Mouse (Mus musculus) MEL (cell line): ENCODE results near the gene Acr. TPM values are rescaled to one million over a fixed set of nuclear protein-coding genes. Genes with fewer than 3 reads are reported as not detected.

Source experiments
- DNase-seq: peaks from one replicate; pipeline ENCODE4 v3.0.0; 2011; ENCODE audit warnings: low read depth, low spot score
- H3K27ac ChIP-seq: 2 replicates; pipeline ENCODE4 v1.5.1; 2012; ENCODE audit warnings: low read depth, mild to moderate bottlenecking, control low read depth, low read length, moderate library complexity; ENCODE audit not compliant: control insufficient read depth
- H3K27me3 ChIP-seq, 2 experiments: fragments of 150-350 bp in 1 of 2; sonication (generic) in 1 of 2; 2 replicates each; pipeline ENCODE4 v1.6.1; 2012; ENCODE audit warnings: low read length in 2 of 2, mild to moderate bottlenecking in 2 of 2, improper control_type of control experiment in 1 of 2, moderate library complexity in 1 of 2; ENCODE audit not compliant: insufficient read depth in 2 of 2, control insufficient read depth in 1 of 2
- H3K36me3 ChIP-seq, 2 experiments: 2 replicates each; pipeline ENCODE4 v1.6.1; 2012 to 2014; ENCODE audit warnings: low read length in 2 of 2, improper control_type of control experiment in 1 of 2, inconsistent platforms in 1 of 2, mild to moderate bottlenecking in 1 of 2; ENCODE audit not compliant: insufficient read depth in 2 of 2, control insufficient read depth in 1 of 2
- H3K4me1 ChIP-seq, 2 experiments: fragments of 150-350 bp in 1 of 2; sonication (generic) in 1 of 2; 2 replicates each; pipeline ENCODE4 v1.6.1; 2012; ENCODE audit warnings: low read length in 2 of 2, improper control_type of control experiment in 1 of 2, mild to moderate bottlenecking in 1 of 2; ENCODE audit not compliant: insufficient read depth in 2 of 2, control insufficient read depth in 1 of 2
- H3K4me3 ChIP-seq, 2 experiments: fragments of 150-350 bp in 1 of 2; sonication (generic) in 1 of 2; 2 replicates each; pipeline ENCODE4 v1.5.1; 2012; ENCODE audit warnings: low read depth in 2 of 2, low read length in 2 of 2, mild to moderate bottlenecking in 2 of 2, moderate library complexity in 2 of 2, control low read depth in 1 of 2, improper control_type of control experiment in 1 of 2; ENCODE audit not compliant: control insufficient read depth in 1 of 2, insufficient read depth in 1 of 2
- H3K79me2 ChIP-seq: 2 replicates; pipeline ENCODE4 v1.6.1; 2012; ENCODE audit warnings: mild to moderate bottlenecking, low read length, moderate library complexity; ENCODE audit not compliant: control insufficient read depth, poor library complexity, insufficient read depth
- H3K9ac ChIP-seq: 2 replicates; pipeline ENCODE4 v1.6.1; 2012; ENCODE audit warnings: low read depth, mild to moderate bottlenecking, control low read depth, low read length, moderate library complexity; ENCODE audit not compliant: control insufficient read depth, poor library complexity, severe bottlenecking
- H3K9me3 ChIP-seq: fragments of 150-350 bp; sonication (generic); replicated peaks from 2 replicates; pipeline ENCODE4 v1.6.1; 2012; ENCODE audit warnings: mild to moderate bottlenecking, low read length, improper control_type of control experiment, moderate library complexity; ENCODE audit not compliant: insufficient read depth
- CHD1 ChIP-seq: IDR thresholded peaks from 2 replicates; pipeline ENCODE4 v1.6.1; 2012; ENCODE audit warnings: low read depth, mild to moderate bottlenecking, inconsistent platforms, low read length, improper control_type of control experiment
- CHD2 ChIP-seq: IDR thresholded peaks from 2 replicates; pipeline ENCODE4 v1.6.1; 2011; ENCODE audit warnings: low read length, improper control_type of control experiment
- CTCF ChIP-seq, 3 experiments: IDR thresholded peaks in 2 of 3; conservative IDR thresholded peaks in 1 of 3; 2 replicates each; pipeline ENCODE4 v1.5.1; 2011 to 2012; ENCODE audit warnings: low read length in 3 of 3, low read depth in 2 of 3, mild to moderate bottlenecking in 2 of 3, improper control_type of control experiment in 1 of 3, inconsistent platforms in 1 of 3, mixed read lengths in 1 of 3, moderate library complexity in 1 of 3; ENCODE audit not compliant: control insufficient read depth in 1 of 3, insufficient read depth in 1 of 3, poor library complexity in 1 of 3, severe bottlenecking in 1 of 3
- E2F4 ChIP-seq: IDR thresholded peaks from 2 replicates; pipeline ENCODE4 v1.6.1; 2011; ENCODE audit warnings: low read depth, low read length, improper control_type of control experiment, borderline replicate concordance
- ELF1 ChIP-seq: IDR thresholded peaks from 2 replicates; pipeline ENCODE4 v1.6.1; 2014; ENCODE audit warnings: low read depth, mild to moderate bottlenecking, inconsistent platforms, low read length, improper control_type of control experiment, moderate library complexity
- ETS1 ChIP-seq: IDR thresholded peaks from 2 replicates; pipeline ENCODE4 v1.6.1; 2012; ENCODE audit warnings: low read depth, mild to moderate bottlenecking, inconsistent platforms, low read length, improper control_type of control experiment, moderate library complexity
- JUND ChIP-seq: IDR thresholded peaks from 2 replicates; pipeline ENCODE4 v1.6.1; 2011; ENCODE audit warnings: low read depth, mild to moderate bottlenecking, improper control_type of control experiment, low read length
- KAT2A ChIP-seq: conservative IDR thresholded peaks from 2 replicates; pipeline ENCODE4 v1.6.1; 2012; ENCODE audit warnings: low read depth, low read length, improper control_type of control experiment, inconsistent platforms
- MAZ ChIP-seq: IDR thresholded peaks from 2 replicates; pipeline ENCODE4 v1.6.1; 2012; ENCODE audit warnings: low read depth, mild to moderate bottlenecking, inconsistent platforms, low read length, improper control_type of control experiment
- MYB ChIP-seq: IDR thresholded peaks from 2 replicates; pipeline ENCODE4 v1.6.1; 2011; ENCODE audit warnings: mild to moderate bottlenecking, low read depth, low read length, improper control_type of control experiment
- RAD21 ChIP-seq: IDR thresholded peaks from 2 replicates; pipeline ENCODE4 v1.6.1; 2011; ENCODE audit warnings: mild to moderate bottlenecking, low read depth, low read length, improper control_type of control experiment
- RCOR1 ChIP-seq: IDR thresholded peaks from 2 replicates; pipeline ENCODE4 v1.6.1; 2012; ENCODE audit warnings: low read depth, mild to moderate bottlenecking, inconsistent platforms, low read length, improper control_type of control experiment
- SIN3A ChIP-seq: IDR thresholded peaks from 2 replicates; pipeline ENCODE4 v1.6.1; 2012; ENCODE audit warnings: low read length, improper control_type of control experiment, inconsistent platforms
- SMC3 ChIP-seq: IDR thresholded peaks from 2 replicates; pipeline ENCODE4 v1.6.1; 2011; ENCODE audit warnings: low read depth, low read length, improper control_type of control experiment
- TCF12 ChIP-seq: IDR thresholded peaks from 2 replicates; pipeline ENCODE4 v1.6.1; 2014; ENCODE audit warnings: low read depth, mild to moderate bottlenecking, inconsistent platforms, low read length, improper control_type of control experiment, moderate library complexity
- USF2 ChIP-seq, 2 experiments: IDR thresholded peaks; 2 replicates each; pipeline ENCODE4 v1.6.1; 2011 to 2012; ENCODE audit warnings: improper control_type of control experiment in 2 of 2, low read length in 2 of 2, borderline replicate concordance in 1 of 2, inconsistent platforms in 1 of 2, low read depth in 1 of 2, mild to moderate bottlenecking in 1 of 2; ENCODE audit not compliant: insufficient read depth in 1 of 2
- ZKSCAN1 ChIP-seq: IDR thresholded peaks from 2 replicates; pipeline ENCODE4 v1.6.1; 2012; ENCODE audit warnings: low read depth, mild to moderate bottlenecking, inconsistent platforms, low read length, improper control_type of control experiment, moderate library complexity
- ZNF384 ChIP-seq: IDR thresholded peaks from 2 replicates; pipeline ENCODE4 v1.6.1; 2012; ENCODE audit warnings: low read depth, mild to moderate bottlenecking, inconsistent platforms, low read length, improper control_type of control experiment
- polyA plus RNA-seq, 2 experiments: library from polyadenylated mRNA; stranded (reverse) in 1 of 2; unstranded in 1 of 2; fragments of >175 nt in 1 of 2; fragments of >200 nt in 1 of 2; gene quantifications; 2 replicates each; pipeline versions ENCODE4 v1.2.1 to v1.2.4; 2012; ENCODE audit warnings: low replicate concordance in 2 of 2, low read depth in 1 of 2; ENCODE audit not compliant: insufficient read length in 2 of 2, insufficient read depth in 1 of 2, missing spikeins in 1 of 2
- total RNA-seq: library from RNA; depleted of rRNA; stranded (reverse); fragments of 300-350 nt; gene quantifications from 2 replicates; pipeline ENCODE4 v1.2.3, GENCODE M21; 2012

Gene Acr
- total and polyA plus RNA-seq, 3 experiments, result 0.15 TPM; not detected in 2

DNA sequence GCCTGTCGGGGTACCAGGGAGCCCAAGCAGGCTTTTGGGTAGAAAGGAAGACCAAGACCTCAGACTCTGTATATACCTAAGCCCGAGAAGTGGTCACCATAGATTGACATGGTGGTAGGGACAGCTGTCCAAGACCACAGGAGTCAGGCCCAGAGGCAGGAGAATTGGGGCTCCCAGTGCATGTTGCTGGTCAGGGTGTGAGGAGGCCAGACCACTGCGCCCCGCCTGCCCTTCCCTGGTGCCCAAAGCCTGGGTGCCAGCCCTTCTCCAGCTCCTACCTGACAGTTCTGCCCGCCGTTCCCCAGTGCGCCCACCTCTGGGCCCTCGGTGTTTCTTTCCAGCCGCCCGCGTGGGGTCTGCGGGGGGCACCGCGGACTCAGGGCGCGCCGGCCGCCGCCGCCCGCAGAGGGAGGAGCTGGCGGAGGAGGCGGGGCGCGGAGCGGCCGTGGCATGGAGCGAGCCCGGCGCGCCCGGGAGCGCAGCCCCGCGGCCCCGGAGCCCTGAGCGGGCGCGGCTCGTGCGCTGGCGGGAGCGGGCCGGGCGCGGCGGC lies 44.8 kb upstream of the Acr start:
- Histone ChIP-seq H3K27ac (no peak overlapping the region), H3K36me3 (peaks cover 0 to 2% of the 10 kb centered on the region in 2 experiments; a peak in 2 of 4 replicates), H3K27me3 (no peaks in the 10 kb centered on the region), H3K4me3 (no peak overlapping the region), H3K79me2 (no peaks in the 10 kb centered on the region), H3K4me1 (no peaks in the 10 kb centered on the region), H3K9ac (no peak overlapping the region), H3K9me3 (no peaks in the 10 kb centered on the region)
- no peak for DNase-seq
- TF ChIP-seq CHD1 (no peak), TCF12 (no peak), JUND (no peak), RCOR1 (no peak), CTCF (IDR thresholded peaks at IDR 0.05 in 2 of 3, conservative IDR thresholded peaks at IDR 0.05 in 1 of 3; ENCODE audit: control insufficient read depth in 1 of 3, insufficient read depth in 1 of 3, low read depth in 2 of 3, low read length in 3 of 3, poor library complexity in 1 of 3, severe bottlenecking in 1 of 3) (no peak), MAZ (no peak), SMC3 (no peak), ELF1 (no peak), ZKSCAN1 (no peak), USF2 (IDR thresholded peaks at IDR 0.05; ENCODE audit: borderline replicate concordance in 1 of 2, insufficient read depth in 1 of 2, low read depth in 1 of 2, low read length in 2 of 2) (no peak), SIN3A (no peak), E2F4 (no peak), RAD21 (no peak), MYB (no peak)

DNA sequence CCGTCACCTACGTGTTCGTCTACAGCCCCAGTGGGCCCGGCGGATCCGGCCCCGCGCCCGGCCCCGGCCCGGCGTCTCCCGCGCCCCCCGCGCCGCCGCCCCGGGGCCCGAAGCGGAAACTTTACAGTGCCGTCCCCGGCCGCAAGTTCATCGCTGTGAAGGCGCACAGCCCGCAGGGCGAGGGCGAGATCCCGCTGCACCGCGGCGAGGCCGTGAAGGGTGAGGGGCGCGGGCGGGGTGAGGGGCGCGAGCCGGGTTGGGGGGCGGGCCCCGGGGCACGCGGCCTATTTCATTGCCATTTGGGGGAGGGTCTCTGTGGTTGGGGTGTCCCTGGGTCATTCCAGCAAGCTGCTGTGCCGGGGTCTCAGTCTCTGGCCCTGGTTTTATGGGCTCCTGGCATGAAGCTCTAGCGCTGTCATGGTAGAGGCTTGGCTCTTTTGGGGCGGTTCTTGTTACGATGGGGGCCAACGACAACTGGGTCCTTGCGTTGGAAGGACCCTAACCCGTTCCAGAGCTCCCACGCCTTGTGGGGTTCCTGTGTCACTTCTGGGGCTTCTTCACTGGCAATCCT lies 44.0 kb upstream of the Acr start:
- Histone ChIP-seq H3K4me3 (no peak overlapping the region), H3K4me1 (no peaks in the 10 kb centered on the region), H3K79me2 (no peaks in the 10 kb centered on the region), H3K36me3 (peaks cover 0 to 2% of the 10 kb centered on the region in 2 experiments; a peak in 2 of 4 replicates), H3K9me3 (no peaks in the 10 kb centered on the region), H3K27ac (no peak overlapping the region), H3K9ac (no peak overlapping the region), H3K27me3 (no peaks in the 10 kb centered on the region)
- no peak for DNase-seq
- TF ChIP-seq RCOR1 (no peak), ZKSCAN1 (no peak), ETS1 (no peak), CHD2 (no peak), KAT2A (no peak), TCF12 (no peak), ZNF384 (no peak), MAZ (no peak)
